Mouse (Mus musculus) C3H10T1/2 (cell line): ENCODE results near the gene Bud23. TPM values are rescaled to one million over a fixed set of nuclear protein-coding genes. Genes with fewer than 3 reads are reported as not detected.

Experiments used
- polyA plus RNA-seq, 2 experiments: library from polyadenylated mRNA; unstranded; fragments of >200 nt; fragmentation: generic; extraction: Trizol; gene quantifications; one replicate each; pipeline ENCODE4 v1.2.1; 2012; ENCODE audit warnings: missing spikeins in 2 of 2

Bud23 gene
- polyA plus RNA-seq: 10 to 100 TPM; 29.7 to 34.2 TPM

GRCm38 (mm10) chr5:135064909-135065446 lies at the start of gene Bud23:
Gene Bud23, minus strand, starts transcription at chr5:135064959.

GRCm38 (mm10) chr5:135089653-135090052 lies 24.9 kb upstream of the Bud23 start, which contains the start of gene Mlxipl:
Gene Mlxipl, plus strand, starts transcription at chr5:135089890.

GRCm38 (mm10) chr5:135077564-135078481 lies 13.1 kb upstream of the Bud23 start, which contains the start of gene Vps37d:
Gene Vps37d, minus strand, starts transcription at chr5:135078266.

GRCm38 (mm10) chr5:135063629-135064381 lies 954 bp downstream of the Bud23 start, which contains the start of gene Dnajc30:
Gene Dnajc30, plus strand, starts transcription at chr5:135064202.

GRCm38 (mm10) chr5:135023344-135024173 lies 41.2 kb downstream of the Bud23 start, which contains the start of gene Stx1a:
Gene Stx1a, plus strand, starts transcription at chr5:135023482.

GRCm38 (mm10) chr5:135008671-135009589 lies 55.8 kb downstream of the Bud23 start, which contains the start of gene Abhd11:
Gene Abhd11, plus strand, starts transcription at chr5:135009152.

Other genes starting within 250 kb of the Bud23 start
- not detected for gene Tmem270, start 158.2 kb downstream of the Bud23 start, polyA plus RNA-seq
- not detected for gene Cldn13, start 149.4 kb downstream of the Bud23 start, polyA plus RNA-seq
- gene Mettl27, start 132.6 kb downstream of the Bud23 start, polyA plus RNA-seq: 10 to 100 TPM in 1 of 2 experiments, 1 to 10 TPM in 1; 4.0 to 32.3 TPM
- gene Cldn4, start 118.0 kb downstream of the Bud23 start, polyA plus RNA-seq: not detected
- not detected for gene Cldn3, start 78.7 kb downstream of the Bud23 start, polyA plus RNA-seq
- gene Abhd11, start 55.8 kb downstream of the Bud23 start, polyA plus RNA-seq: 10 to 100 TPM; 30.4 to 30.8 TPM
- gene Stx1a, start 41.5 kb downstream of the Bud23 start, polyA plus RNA-seq: 1 to 10 TPM; 1.6 to 5.4 TPM
- gene Dnajc30, start 757 bp downstream of the Bud23 start, polyA plus RNA-seq: 10 to 100 TPM; 23.6 to 34.4 TPM
- 10 to 100 TPM in 1 of 2 experiments, 1 to 10 TPM in 1; 4.9 to 16.4 TPM for gene Vps37d, start 13.3 kb upstream of the Bud23 start, polyA plus RNA-seq
- gene Mlxipl, start 24.9 kb upstream of the Bud23 start, polyA plus RNA-seq: not detected
- gene Tbl2, start 84.7 kb upstream of the Bud23 start, polyA plus RNA-seq: 10 to 100 TPM in 1 of 2 experiments, 1 to 10 TPM in 1; 6.8 to 10.3 TPM
- gene Bcl7b, start 103.3 kb upstream of the Bud23 start, polyA plus RNA-seq: 10 to 100 TPM; 44.8 to 53.4 TPM
- 10 to 100 TPM in 1 of 2 experiments, 1 to 10 TPM in 1; 3.9 to 29.9 TPM for gene Baz1b, start 122.3 kb upstream of the Bud23 start, polyA plus RNA-seq
- 1 to 10 TPM in 1 of 2 experiments, under 1 TPM in 1; 0.63 to 6.3 TPM for gene Fzd9, start 186.3 kb upstream of the Bud23 start, polyA plus RNA-seq